Mouse (Mus musculus) midbrain, embryonic 10.5 days (tissue): ENCODE results near the gene Spocd1. TPM values are rescaled to one million over a fixed set of nuclear protein-coding genes. Genes with fewer than 3 reads are reported as not detected.

Experiments used
- DNase-seq: peaks from one replicate; pipeline ENCODE4 v3.0.0-alpha.2; 2017; ENCODE audit warnings: low spot score
- H3K27ac ChIP-seq: fragments of 300-500 bp; sonication (generic); replicated peaks from 2 replicates; pipeline ENCODE4 v1.5.1; 2016; ENCODE audit warnings: mild to moderate bottlenecking
- H3K27me3 ChIP-seq: fragments of 300-500 bp; sonication (generic); 2 replicates; pipeline ENCODE4 v1.6.1; 2016; ENCODE audit warnings: low read depth, mild to moderate bottlenecking; ENCODE audit not compliant: poor library complexity, severe bottlenecking
- H3K36me3 ChIP-seq: fragments of 300-500 bp; sonication (generic); 2 replicates; pipeline ENCODE4 v1.6.1; 2016; ENCODE audit warnings: mild to moderate bottlenecking, moderate library complexity
- H3K4me1 ChIP-seq: fragments of 300-500 bp; sonication (generic); 2 replicates; pipeline ENCODE4 v1.6.1; 2016
- H3K4me3 ChIP-seq: fragments of 300-500 bp; sonication (generic); 2 replicates; pipeline ENCODE4 v1.5.1; 2016; ENCODE audit warnings: mild to moderate bottlenecking, moderate library complexity
- H3K9me3 ChIP-seq: fragments of 300-500 bp; sonication (generic); replicated peaks from 2 replicates; pipeline ENCODE4 v1.6.1; 2016; ENCODE audit warnings: mild to moderate bottlenecking
- WGBS: fragments of 180-500 bp; shearing (Covaris S2); methylation state at CpG from one replicate; pipeline ENCODE4 v1.1.7; 2016; 5-methylcytosine and 5-hydroxymethylcytosine counted together
- polyA plus RNA-seq: library from polyadenylated mRNA; unstranded; fragments of >200 nt; fragmentation: Nextera tagmentation; extraction: Ambion mirVana; gene quantifications from 2 replicates; pipeline ENCODE4 v1.2.1, GENCODE M21; 2016

The Spocd1 gene
- polyA plus RNA-seq, 1 experiment from 2014 or later, result not detected

GRCm38 (mm10) chr4:129924143-129924542 is 4.9 kb upstream of the Spocd1 start:
- H3K4me3 ChIP-seq, result no peak overlapping the region
- H3K27me3 ChIP-seq, result no peaks in the 10 kb centered on the region; the same call in 1 of the 2 replicates
- DNase-seq, result no peak
- no peaks in the 10 kb centered on the region for H3K9me3 ChIP-seq
- H3K36me3 ChIP-seq, result no peaks in the 10 kb centered on the region
- H3K27ac ChIP-seq, result no peak overlapping the region
- WGBS, result 91% methylated on average over 8 of the region's 8 CpGs
- H3K4me1 ChIP-seq, result peaks cover 24% of the 10 kb centered on the region

GRCm38 (mm10) chr4:129924694-129925093 is 4.4 kb upstream of the Spocd1 start:
- no peak overlapping the region for H3K4me3 ChIP-seq
- H3K36me3 ChIP-seq, result no peaks in the 10 kb centered on the region
- 80% methylated on average over 6 of the region's 6 CpGs for WGBS
- H3K27ac ChIP-seq, result no peak overlapping the region
- peaks cover 24% of the 10 kb centered on the region for H3K4me1 ChIP-seq
- H3K27me3 ChIP-seq, result no peaks in the 10 kb centered on the region; the same call in 1 of the 2 replicates
- H3K9me3 ChIP-seq, result no peaks in the 10 kb centered on the region
- DNase-seq, result no peak

GRCm38 (mm10) chr4:129926544-129926943 is 2.5 kb upstream of the Spocd1 start:
- Histone ChIP-seq H3K36me3 (no peaks in the 10 kb centered on the region), H3K27ac (no peak overlapping the region), H3K27me3 (no peaks in the 10 kb centered on the region; the same call in 1 of the 2 replicates), H3K9me3 (no peaks in the 10 kb centered on the region; the same call in 1 of the 2 replicates), H3K4me3 (no peak overlapping the region), H3K4me1 (peaks cover 11% of the 10 kb centered on the region)
- no peak for DNase-seq
- 59% methylated on average over 8 of the region's 8 CpGs for WGBS

- H3K27me3 ChIP-seq, result no peaks in the 10 kb centered on the region; the same call in 1 of the 2 replicates
- 87% methylated on average over 3 of the region's 3 CpGs for WGBS
- no peaks in the 10 kb centered on the region; the same call in 1 of the 2 replicates for H3K9me3 ChIP-seq
- H3K36me3 ChIP-seq, result no peaks in the 10 kb centered on the region
- no peak for DNase-seq
- no peak overlapping the region for H3K27ac ChIP-seq
- H3K4me3 ChIP-seq, result no peak overlapping the region
- peaks cover 11% of the 10 kb centered on the region for H3K4me1 ChIP-seq
Measured at GRCm38 (mm10) chr4:129927091-129927490, 2.0 kb upstream of the Spocd1 start.

GRCm38 (mm10) chr4:129928124-129928751 is 811 bp upstream of the Spocd1 start:
- no peak overlapping the region for H3K27ac ChIP-seq
- H3K4me3 ChIP-seq, result peak overlapping the region; percentile 42
- H3K9me3 ChIP-seq, result no peaks in the 10 kb centered on the region; the same call in 1 of the 2 replicates
- no peaks in the 10 kb centered on the region for H3K36me3 ChIP-seq
- WGBS, result 9% methylated on average over 19 of the region's 19 CpGs
- H3K4me1 ChIP-seq, result peaks cover 11% of the 10 kb centered on the region
- no peaks in the 10 kb centered on the region; the same call in 1 of the 2 replicates for H3K27me3 ChIP-seq
- DNase-seq, result peak; percentile 85

GRCm38 (mm10) chr4:129933696-129934095 is 4.6 kb downstream of the Spocd1 start:
- Histone ChIP-seq H3K9me3 (no peaks in the 10 kb centered on the region; the same call in 1 of the 2 replicates), H3K4me1 (peaks cover 18% of the 10 kb centered on the region), H3K27me3 (no peaks in the 10 kb centered on the region; the same call in 1 of the 2 replicates), H3K4me3 (no peak overlapping the region), H3K27ac (no peak overlapping the region), H3K36me3 (no peaks in the 10 kb centered on the region)
- DNase-seq, result no peak
- 87% methylated on average over 14 of the region's 14 CpGs for WGBS

GRCm38 (mm10) chr4:129934177-129934855 is 5.3 kb downstream of the Spocd1 start:
- WGBS, result 77% methylated on average over 16 of the region's 16 CpGs
- no peak for DNase-seq
- H3K4me1 ChIP-seq, result peaks cover 14% of the 10 kb centered on the region
- H3K27ac ChIP-seq, result 0 out of 2 replicates have a peak overlapping the region, but pooled peaks have one; percentile 9
- H3K36me3 ChIP-seq, result no peaks in the 10 kb centered on the region
- no peaks in the 10 kb centered on the region; the same call in 1 of the 2 replicates for H3K9me3 ChIP-seq
- H3K4me3 ChIP-seq, result no peak overlapping the region
- H3K27me3 ChIP-seq, result no peaks in the 10 kb centered on the region; the same call in 1 of the 2 replicates

- no peaks in the 10 kb centered on the region for H3K9me3 ChIP-seq
- H3K27me3 ChIP-seq, result peaks cover 6% of the 10 kb centered on the region
- no peaks in the 10 kb centered on the region for H3K36me3 ChIP-seq
- no peak overlapping the region for H3K4me3 ChIP-seq
- DNase-seq, result no peak
- H3K4me1 ChIP-seq, result no peaks in the 10 kb centered on the region
- no peak overlapping the region for H3K27ac ChIP-seq
- WGBS, result 81% methylated on average over 6 of the region's 6 CpGs
Measured at GRCm38 (mm10) chr4:129951359-129951821, 22.3 kb downstream of the Spocd1 start.

GRCm38 (mm10) chr4:129952241-129952810 is 23.3 kb downstream of the Spocd1 start:
- no peak for DNase-seq
- 68% methylated on average over 5 of the region's 5 CpGs for WGBS
- H3K4me1 ChIP-seq, result no peaks in the 10 kb centered on the region
- no peak overlapping the region for H3K4me3 ChIP-seq
- H3K27ac ChIP-seq, result no peak overlapping the region
- peaks cover 10% of the 10 kb centered on the region for H3K27me3 ChIP-seq
- no peaks in the 10 kb centered on the region for H3K9me3 ChIP-seq
- H3K36me3 ChIP-seq, result no peaks in the 10 kb centered on the region

GRCm38 (mm10) chr4:129954527-129954926 is 25.5 kb downstream of the Spocd1 start:
- H3K9me3 ChIP-seq, result no peaks in the 10 kb centered on the region
- H3K4me3 ChIP-seq, result no peak overlapping the region
- H3K27ac ChIP-seq, result no peak overlapping the region
- peaks cover 5% of the 10 kb centered on the region for H3K4me1 ChIP-seq
- H3K27me3 ChIP-seq, result peaks cover 24% of the 10 kb centered on the region
- WGBS, result 55% methylated on average over 2 of the region's 2 CpGs
- DNase-seq, result no peak
- no peaks in the 10 kb centered on the region for H3K36me3 ChIP-seq

GRCm38 (mm10) chr4:129960180-129960944 is 31.3 kb downstream of the Spocd1 start:
- Histone ChIP-seq H3K36me3 (no peaks in the 10 kb centered on the region), H3K4me1 (peaks cover 35% of the 10 kb centered on the region), H3K4me3 (peak overlapping the region; percentile 61), H3K27me3 (peaks cover 40% of the 10 kb centered on the region), H3K9me3 (no peaks in the 10 kb centered on the region), H3K27ac (peak overlapping the region; percentile 79)
- DNase-seq, result peak; percentile 90
- under 1% methylated on average over 37 of the region's 37 CpGs for WGBS

- Histone ChIP-seq H3K4me3 (no peak overlapping the region), H3K4me1 (peaks cover 60% of the 10 kb centered on the region), H3K9me3 (no peaks in the 10 kb centered on the region), H3K27me3 (peaks cover 32% of the 10 kb centered on the region), H3K27ac (peak overlapping the region; percentile 39; the same call in 1 of the 2 replicates), H3K36me3 (no peaks in the 10 kb centered on the region)
- no peak for DNase-seq
- WGBS, result 76% methylated on average over 11 of the region's 11 CpGs
Measured at GRCm38 (mm10) chr4:129965294-129965693, 36.2 kb downstream of the Spocd1 start.
